Mouse (Mus musculus): Measurements from ENCODE around the gene Trappc6b.

Trappc6b gene

DNA sequence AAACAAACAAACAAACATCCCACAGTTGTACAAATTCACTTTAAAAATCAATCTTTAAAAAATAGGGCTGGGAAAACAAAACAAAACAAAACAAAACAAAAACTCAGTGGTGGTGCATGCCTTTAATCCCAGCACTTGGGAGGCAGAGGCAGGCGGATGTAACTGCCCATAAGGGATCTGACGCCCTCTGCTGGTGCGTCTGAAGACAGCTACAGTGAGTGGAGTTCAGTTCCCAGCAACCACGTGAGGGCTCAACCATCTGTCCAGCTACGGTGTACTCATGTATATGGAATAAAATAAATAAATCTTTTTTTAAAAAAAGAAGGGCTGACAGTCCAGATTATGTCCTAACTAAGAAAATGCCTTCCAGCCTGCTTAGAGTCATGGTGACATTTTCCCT is 29.2 kb downstream of the Trappc6b start:
- no peaks in the 10 kb centered on the region for H3K27me3 ChIP-seq (ENCODE audit: control insufficient read depth, insufficient read depth, low read length, poor library complexity, severe bottlenecking)
- peaks cover 3% of the 10 kb centered on the region; the same call in 1 of the 2 replicates for H3K36me3 ChIP-seq (ENCODE audit: control insufficient read depth, insufficient read depth, low read length, poor library complexity, severe bottlenecking)
- DNase-seq (ENCODE audit: low read depth, low spot score), result peak; percentile 35

DNA sequence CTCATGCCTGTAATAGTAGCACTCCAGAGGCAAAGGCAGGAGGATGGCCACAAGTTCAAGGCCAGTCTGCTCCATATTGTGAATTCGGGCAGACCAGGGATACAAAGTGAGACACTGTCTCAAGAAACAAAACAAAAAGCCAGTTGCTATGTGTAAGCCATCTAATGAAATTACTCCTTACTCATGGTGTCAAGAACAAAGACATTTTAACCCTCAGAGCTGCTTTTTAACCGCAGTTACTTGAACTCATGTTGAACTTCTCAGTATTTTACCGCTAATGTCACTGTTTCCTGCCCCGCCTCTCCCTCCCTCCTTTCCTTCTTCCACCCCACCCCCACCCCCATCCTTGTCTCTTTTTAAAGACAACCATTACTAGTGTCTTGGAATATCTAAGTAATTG is 40.0 kb downstream of the Trappc6b start:
- Histone ChIP-seq H3K36me3 (ENCODE audit: control insufficient read depth, insufficient read depth, low read length, poor library complexity, severe bottlenecking) (peaks cover 15% of the 10 kb centered on the region; the same call in 1 of the 2 replicates), H3K27me3 (ENCODE audit: control insufficient read depth, insufficient read depth, low read length, poor library complexity, severe bottlenecking) (no peaks in the 10 kb centered on the region)
- no peak for DNase-seq (ENCODE audit: low read depth, low spot score)

DNA sequence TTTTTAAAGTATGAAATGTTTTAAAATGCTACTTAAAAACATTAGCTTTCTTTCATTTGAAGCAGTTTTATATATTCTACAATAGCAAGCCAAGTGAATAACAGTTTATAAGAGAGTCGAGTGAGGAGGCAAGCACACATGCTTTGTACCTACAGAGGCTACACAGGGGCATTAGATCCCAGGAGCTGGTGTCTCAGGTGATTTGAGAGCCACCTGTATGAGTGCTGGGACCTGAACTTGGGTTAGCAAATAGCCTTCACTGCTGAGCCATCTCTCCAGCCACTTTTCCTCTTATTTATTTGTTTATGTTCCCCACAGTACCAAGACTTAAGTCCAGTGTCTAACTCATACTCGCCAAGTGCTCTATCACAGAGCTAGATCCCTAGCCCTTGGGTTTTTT is 41.4 kb downstream of the Trappc6b start:
- Histone ChIP-seq H3K27me3 (ENCODE audit: control insufficient read depth, insufficient read depth, low read length, poor library complexity, severe bottlenecking) (no peaks in the 10 kb centered on the region), H3K36me3 (ENCODE audit: control insufficient read depth, insufficient read depth, low read length, poor library complexity, severe bottlenecking) (peaks cover 15% of the 10 kb centered on the region; the same call in 1 of the 2 replicates)
- DNase-seq (ENCODE audit: low read depth, low spot score), result no peak

DNA sequence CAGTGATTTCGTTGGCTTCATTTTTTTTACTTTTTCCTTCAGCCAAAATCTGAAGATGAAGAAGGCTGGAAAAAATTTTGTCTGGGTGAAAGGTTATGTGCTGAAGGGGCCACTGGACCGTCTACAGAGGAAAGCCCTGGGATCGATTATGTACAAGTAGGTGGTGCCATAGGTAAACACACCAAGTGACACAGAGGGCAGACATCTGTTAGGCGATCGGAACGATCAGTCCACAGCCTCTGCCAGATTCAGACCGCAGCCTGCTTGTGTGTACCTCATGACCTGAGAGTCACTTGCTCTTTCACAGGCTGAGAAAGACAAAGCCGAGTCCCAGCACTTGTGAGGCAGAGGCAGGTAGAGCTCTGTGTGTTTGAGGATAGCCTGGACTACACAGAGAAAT is 43.3 kb downstream of the Trappc6b start:
- Histone ChIP-seq H3K27me3 (ENCODE audit: control insufficient read depth, insufficient read depth, low read length, poor library complexity, severe bottlenecking) (no peaks in the 10 kb centered on the region), H3K36me3 (ENCODE audit: control insufficient read depth, insufficient read depth, low read length, poor library complexity, severe bottlenecking) (peaks cover 13% of the 10 kb centered on the region; the same call in 1 of the 2 replicates)
- DNase-seq (ENCODE audit: low read depth, low spot score), result no peak

DNA sequence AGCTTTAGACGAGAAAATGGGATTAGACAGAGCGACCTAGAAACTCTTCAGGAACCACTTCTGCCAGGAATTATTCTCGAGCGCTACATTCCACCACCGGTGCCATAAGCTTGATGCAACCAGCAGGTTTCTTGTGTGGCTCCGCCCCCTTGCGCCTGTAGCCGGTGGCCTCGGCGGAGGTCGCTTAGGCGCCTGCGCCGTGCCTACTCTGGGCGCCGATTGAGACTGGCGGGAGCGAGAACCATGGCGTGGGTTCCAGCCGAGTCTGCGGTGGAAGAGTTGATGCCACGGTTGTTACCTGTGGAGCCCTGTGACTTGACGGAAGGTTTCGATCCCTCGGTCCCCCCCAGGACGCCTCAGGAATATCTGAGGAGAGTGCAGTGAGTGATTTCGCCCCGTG is 48.0 kb downstream of the Trappc6b start, which contains the start of gene Gemin2:
Gene Gemin2, plus strand, starts transcription at position 160 of the 400 bp plus-strand sequence.
- Histone ChIP-seq H3K27me3 (ENCODE audit: control insufficient read depth, insufficient read depth, low read length, poor library complexity, severe bottlenecking) (no peaks in the 10 kb centered on the region), H3K36me3 (ENCODE audit: control insufficient read depth, insufficient read depth, low read length, poor library complexity, severe bottlenecking) (no peaks in the 10 kb centered on the region; the same call in 1 of the 2 replicates)
- DNase-seq (ENCODE audit: low read depth, low spot score), result peak; percentile 93

DNA sequence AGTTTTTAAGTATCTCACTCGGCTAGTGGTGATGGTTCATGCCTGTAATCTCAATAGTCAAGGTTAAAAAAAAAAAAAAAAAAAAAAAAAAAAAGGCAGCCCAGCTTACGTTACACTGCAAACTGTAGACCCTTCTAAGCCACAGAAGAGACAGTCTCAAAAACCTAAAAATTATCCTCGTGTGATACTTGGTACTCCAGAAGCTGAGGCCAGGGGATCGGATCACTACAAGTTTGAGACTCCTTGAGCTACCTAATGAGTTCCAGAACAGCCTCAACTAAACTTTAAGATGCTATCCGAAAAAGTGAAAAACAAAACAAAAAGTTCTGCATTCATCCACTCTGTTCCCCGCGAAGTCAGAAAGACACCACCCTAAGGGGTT is 48.6 kb downstream of the Trappc6b start:
- peak; percentile 32 for DNase-seq (ENCODE audit: low read depth, low spot score)
- Histone ChIP-seq H3K36me3 (ENCODE audit: control insufficient read depth, insufficient read depth, low read length, poor library complexity, severe bottlenecking) (no peaks in the 10 kb centered on the region), H3K27me3 (ENCODE audit: control insufficient read depth, insufficient read depth, low read length, poor library complexity, severe bottlenecking) (no peaks in the 10 kb centered on the region)

DNA sequence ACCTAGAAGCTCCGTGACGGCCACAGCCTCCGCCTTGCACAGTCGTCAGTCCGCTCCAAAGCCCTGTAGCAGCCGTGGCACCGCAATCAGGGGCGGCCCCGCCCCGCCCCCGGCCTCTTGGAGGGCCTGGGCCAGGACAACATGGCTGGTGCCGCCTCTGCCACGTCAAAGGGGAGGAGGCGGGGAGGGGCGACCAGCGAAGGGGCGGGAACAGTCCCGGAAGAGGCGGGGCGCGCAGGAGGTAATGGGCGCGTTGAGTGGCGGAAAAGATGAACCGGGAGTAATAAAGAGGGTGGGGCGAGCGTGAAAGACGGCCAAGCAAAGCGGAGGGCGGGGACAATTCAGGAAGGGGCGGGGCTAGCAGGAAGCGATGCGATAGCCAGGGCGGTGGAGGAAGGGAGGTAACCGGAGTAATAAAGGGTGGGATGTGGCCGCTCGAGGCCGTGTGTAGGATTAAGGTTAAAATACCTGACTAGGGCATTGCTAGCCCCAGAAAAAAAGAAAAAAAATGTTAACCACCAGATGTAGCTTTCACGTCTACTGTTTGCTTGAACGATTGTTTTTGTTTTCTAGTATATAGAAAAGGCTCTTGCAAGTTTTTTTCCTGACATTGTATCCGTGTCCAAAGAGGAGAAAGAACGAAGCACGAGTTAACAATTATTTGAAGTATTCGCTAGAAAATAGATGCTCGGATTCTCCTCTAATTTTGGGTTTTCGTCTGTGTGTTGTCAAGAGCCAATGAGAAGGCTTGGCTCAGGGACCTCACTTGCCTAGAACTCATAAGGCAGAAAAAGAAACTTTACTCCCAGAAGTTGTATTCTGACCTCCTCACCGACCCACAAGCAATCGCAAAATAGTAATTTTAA is 49.2 kb downstream of the Trappc6b start, which contains the start of gene Sec23a:
Gene Sec23a, minus strand, starts transcription at position 174 of the 866 bp plus-strand sequence.
- H3K27me3 ChIP-seq (ENCODE audit: control insufficient read depth, insufficient read depth, low read length, poor library complexity, severe bottlenecking), result no peaks in the 10 kb centered on the region
- peaks cover 1% of the 10 kb centered on the region; the same call in 1 of the 2 replicates for H3K36me3 ChIP-seq (ENCODE audit: control insufficient read depth, insufficient read depth, low read length, poor library complexity, severe bottlenecking)
- peak; percentile 99 for DNase-seq (ENCODE audit: low read depth, low spot score)

DNA sequence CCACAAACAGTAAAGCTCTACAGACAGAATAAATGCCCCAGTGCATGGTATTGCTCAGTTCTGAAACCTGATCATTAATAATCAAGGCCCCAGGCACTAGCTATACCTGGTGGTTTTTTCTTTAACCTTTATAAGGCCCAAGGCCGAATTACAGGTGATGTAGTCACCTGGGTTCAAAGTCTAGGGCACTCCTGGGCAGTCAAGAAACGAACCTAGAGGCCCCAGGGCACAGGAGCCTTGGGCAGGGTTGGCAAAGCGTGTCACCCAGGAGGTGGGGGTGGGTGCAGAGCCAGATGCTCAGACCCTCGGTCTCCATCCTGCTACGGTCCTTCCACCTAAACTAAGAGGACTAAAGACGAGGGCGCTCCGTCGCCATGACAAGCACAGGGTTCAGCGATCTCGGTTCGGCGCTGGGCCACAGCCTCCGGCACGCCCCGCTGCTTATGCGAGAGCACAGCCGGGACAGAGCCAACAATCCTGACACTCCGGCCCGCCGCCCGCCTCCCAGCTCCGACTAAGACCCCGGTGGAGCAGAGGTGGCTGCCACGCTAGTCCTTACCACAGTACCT is 49.9 kb downstream of the Trappc6b start:
- Histone ChIP-seq H3K36me3 (ENCODE audit: control insufficient read depth, insufficient read depth, low read length, poor library complexity, severe bottlenecking) (peaks cover 4% of the 10 kb centered on the region; the same call in 1 of the 2 replicates), H3K27me3 (ENCODE audit: control insufficient read depth, insufficient read depth, low read length, poor library complexity, severe bottlenecking) (no peaks in the 10 kb centered on the region)
- DNase-seq (ENCODE audit: low read depth, low spot score), result no peak

DNA sequence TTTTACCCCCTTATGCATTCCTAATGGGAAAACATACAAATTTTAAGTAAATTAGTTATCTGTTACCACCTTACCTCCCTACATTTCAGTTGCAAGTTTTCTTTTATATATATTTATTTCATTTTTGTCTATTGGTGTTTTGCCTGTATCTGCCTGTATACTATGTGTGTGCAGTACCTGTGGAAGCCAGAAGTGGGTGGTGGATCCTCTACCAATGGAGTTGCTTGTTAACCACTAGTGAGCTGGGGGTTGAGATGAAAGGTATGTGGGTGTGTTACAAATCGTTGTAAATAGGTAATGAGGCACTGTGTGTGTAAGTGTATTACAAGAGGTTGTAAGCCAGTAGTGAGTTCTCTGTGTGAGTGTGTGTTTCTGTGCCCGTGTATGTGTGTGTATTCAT is 50.8 kb downstream of the Trappc6b start:
- Histone ChIP-seq H3K27me3 (ENCODE audit: control insufficient read depth, insufficient read depth, low read length, poor library complexity, severe bottlenecking) (no peaks in the 10 kb centered on the region), H3K36me3 (ENCODE audit: control insufficient read depth, insufficient read depth, low read length, poor library complexity, severe bottlenecking) (peaks cover 4% of the 10 kb centered on the region; the same call in 1 of the 2 replicates)
- DNase-seq (ENCODE audit: low read depth, low spot score), result peak; percentile 51

All from splenic B cell, adult 2 months (primary cell).